Mouse (Mus musculus) MEL (cell line): ENCODE measurements around the gene Trim3. TPM values are rescaled to one million over a fixed set of nuclear protein-coding genes. Genes with fewer than 3 reads are reported as not detected.

ENCODE experiments used
- DNase-seq: peaks from one replicate; pipeline ENCODE4 v3.0.0; 2011; ENCODE audit warnings: low read depth, low spot score
- H3K27ac ChIP-seq: 2 replicates; pipeline ENCODE4 v1.5.1; 2012; ENCODE audit warnings: low read depth, mild to moderate bottlenecking, control low read depth, low read length, moderate library complexity; ENCODE audit not compliant: control insufficient read depth
- H3K27me3 ChIP-seq, 2 experiments: fragments of 150-350 bp in 1 of 2; sonication (generic) in 1 of 2; 2 replicates each; pipeline ENCODE4 v1.6.1; 2012; ENCODE audit warnings: low read length in 2 of 2, mild to moderate bottlenecking in 2 of 2, improper control_type of control experiment in 1 of 2, moderate library complexity in 1 of 2; ENCODE audit not compliant: insufficient read depth in 2 of 2, control insufficient read depth in 1 of 2
- H3K36me3 ChIP-seq, 2 experiments: 2 replicates each; pipeline ENCODE4 v1.6.1; 2012 to 2014; ENCODE audit warnings: low read length in 2 of 2, improper control_type of control experiment in 1 of 2, inconsistent platforms in 1 of 2, mild to moderate bottlenecking in 1 of 2; ENCODE audit not compliant: insufficient read depth in 2 of 2, control insufficient read depth in 1 of 2
- H3K4me1 ChIP-seq, 2 experiments: fragments of 150-350 bp in 1 of 2; sonication (generic) in 1 of 2; 2 replicates each; pipeline ENCODE4 v1.6.1; 2012; ENCODE audit warnings: low read length in 2 of 2, improper control_type of control experiment in 1 of 2, mild to moderate bottlenecking in 1 of 2; ENCODE audit not compliant: insufficient read depth in 2 of 2, control insufficient read depth in 1 of 2
- H3K4me3 ChIP-seq, 2 experiments: fragments of 150-350 bp in 1 of 2; sonication (generic) in 1 of 2; 2 replicates each; pipeline ENCODE4 v1.5.1; 2012; ENCODE audit warnings: low read depth in 2 of 2, low read length in 2 of 2, mild to moderate bottlenecking in 2 of 2, moderate library complexity in 2 of 2, control low read depth in 1 of 2, improper control_type of control experiment in 1 of 2; ENCODE audit not compliant: control insufficient read depth in 1 of 2, insufficient read depth in 1 of 2
- H3K79me2 ChIP-seq: 2 replicates; pipeline ENCODE4 v1.6.1; 2012; ENCODE audit warnings: mild to moderate bottlenecking, low read length, moderate library complexity; ENCODE audit not compliant: control insufficient read depth, poor library complexity, insufficient read depth
- H3K9ac ChIP-seq: 2 replicates; pipeline ENCODE4 v1.6.1; 2012; ENCODE audit warnings: low read depth, mild to moderate bottlenecking, control low read depth, low read length, moderate library complexity; ENCODE audit not compliant: control insufficient read depth, poor library complexity, severe bottlenecking
- H3K9me3 ChIP-seq: fragments of 150-350 bp; sonication (generic); replicated peaks from 2 replicates; pipeline ENCODE4 v1.6.1; 2012; ENCODE audit warnings: mild to moderate bottlenecking, low read length, improper control_type of control experiment, moderate library complexity; ENCODE audit not compliant: insufficient read depth
- BHLHE40 ChIP-seq: IDR thresholded peaks from 2 replicates; pipeline ENCODE4 v1.6.1; 2012; ENCODE audit warnings: low read depth, mild to moderate bottlenecking, inconsistent platforms, low read length, improper control_type of control experiment, borderline replicate concordance
- CHD1 ChIP-seq: IDR thresholded peaks from 2 replicates; pipeline ENCODE4 v1.6.1; 2012; ENCODE audit warnings: low read depth, mild to moderate bottlenecking, inconsistent platforms, low read length, improper control_type of control experiment
- CTCF ChIP-seq, 3 experiments: IDR thresholded peaks in 2 of 3; conservative IDR thresholded peaks in 1 of 3; 2 replicates each; pipeline ENCODE4 v1.5.1; 2011 to 2012; ENCODE audit warnings: low read length in 3 of 3, low read depth in 2 of 3, mild to moderate bottlenecking in 2 of 3, improper control_type of control experiment in 1 of 3, inconsistent platforms in 1 of 3, mixed read lengths in 1 of 3, moderate library complexity in 1 of 3; ENCODE audit not compliant: control insufficient read depth in 1 of 3, insufficient read depth in 1 of 3, poor library complexity in 1 of 3, severe bottlenecking in 1 of 3
- E2F4 ChIP-seq: IDR thresholded peaks from 2 replicates; pipeline ENCODE4 v1.6.1; 2011; ENCODE audit warnings: low read depth, low read length, improper control_type of control experiment, borderline replicate concordance
- EP300 ChIP-seq, 2 experiments: IDR thresholded peaks; 2 replicates each; pipeline ENCODE4 v1.6.1; 2011; ENCODE audit warnings: improper control_type of control experiment in 2 of 2, low read length in 2 of 2, low read depth in 1 of 2, mild to moderate bottlenecking in 1 of 2
- ETS1 ChIP-seq: IDR thresholded peaks from 2 replicates; pipeline ENCODE4 v1.6.1; 2012; ENCODE audit warnings: low read depth, mild to moderate bottlenecking, inconsistent platforms, low read length, improper control_type of control experiment, moderate library complexity
- GATA1 ChIP-seq: IDR thresholded peaks from 2 replicates; pipeline ENCODE4 v1.6.1; 2011; ENCODE audit warnings: low read depth, low read length, improper control_type of control experiment
- HCFC1 ChIP-seq: IDR thresholded peaks from 2 replicates; pipeline ENCODE4 v1.6.1; 2012; ENCODE audit warnings: low read depth, mild to moderate bottlenecking, inconsistent platforms, low read length, improper control_type of control experiment, moderate library complexity
- MAFK ChIP-seq: IDR thresholded peaks from 2 replicates; pipeline ENCODE4 v1.6.1; 2011; ENCODE audit warnings: low read depth, mild to moderate bottlenecking, low read length, improper control_type of control experiment, borderline replicate concordance
- MEF2A ChIP-seq: IDR thresholded peaks from 2 replicates; pipeline ENCODE4 v1.6.1; 2014; ENCODE audit warnings: low read depth, mild to moderate bottlenecking, inconsistent platforms, low read length, improper control_type of control experiment; ENCODE audit not compliant: poor library complexity, insufficient replicate concordance, severe bottlenecking; ENCODE audit errors: extremely low read depth
- MXI1 ChIP-seq: IDR thresholded peaks from 2 replicates; pipeline ENCODE4 v1.6.1; 2011; ENCODE audit warnings: mild to moderate bottlenecking, low read depth, low read length, improper control_type of control experiment
- MYC ChIP-seq: IDR thresholded peaks from 2 replicates; pipeline ENCODE4 v1.6.1; 2011; ENCODE audit warnings: low read depth, mild to moderate bottlenecking, low read length, improper control_type of control experiment, moderate library complexity
- NELFE ChIP-seq: IDR thresholded peaks from 2 replicates; pipeline ENCODE4 v1.6.1; 2011; ENCODE audit warnings: low read depth, low read length, improper control_type of control experiment
- NRF1 ChIP-seq: IDR thresholded peaks from 2 replicates; pipeline ENCODE4 v1.6.1; 2014; ENCODE audit warnings: low read depth, mild to moderate bottlenecking, inconsistent platforms, low read length, improper control_type of control experiment, moderate library complexity; ENCODE audit not compliant: poor library complexity, insufficient read depth, severe bottlenecking
- POLR2AphosphoS2 ChIP-seq: IDR thresholded peaks from 2 replicates; pipeline ENCODE4 v1.6.1; 2011; ENCODE audit warnings: low read length, improper control_type of control experiment
- SIN3A ChIP-seq: IDR thresholded peaks from 2 replicates; pipeline ENCODE4 v1.6.1; 2012; ENCODE audit warnings: low read length, improper control_type of control experiment, inconsistent platforms
- SMC3 ChIP-seq: IDR thresholded peaks from 2 replicates; pipeline ENCODE4 v1.6.1; 2011; ENCODE audit warnings: low read depth, low read length, improper control_type of control experiment
- TAL1 ChIP-seq: IDR thresholded peaks from 2 replicates; pipeline ENCODE4 v1.6.1; 2012; ENCODE audit warnings: mild to moderate bottlenecking, inconsistent platforms, low read length, moderate library complexity, mixed read lengths
- TBP ChIP-seq: IDR thresholded peaks from 2 replicates; pipeline ENCODE4 v1.8.0; 2011; ENCODE audit warnings: low read depth, low read length, improper control_type of control experiment
- USF1 ChIP-seq: IDR thresholded peaks from 2 replicates; pipeline ENCODE4 v1.6.1; 2014; ENCODE audit warnings: low read depth, mild to moderate bottlenecking, inconsistent platforms, low read length, improper control_type of control experiment, moderate library complexity
- USF2 ChIP-seq, 2 experiments: IDR thresholded peaks; 2 replicates each; pipeline ENCODE4 v1.6.1; 2011 to 2012; ENCODE audit warnings: improper control_type of control experiment in 2 of 2, low read length in 2 of 2, borderline replicate concordance in 1 of 2, inconsistent platforms in 1 of 2, low read depth in 1 of 2, mild to moderate bottlenecking in 1 of 2; ENCODE audit not compliant: insufficient read depth in 1 of 2
- ZMIZ1 ChIP-seq: IDR thresholded peaks from 2 replicates; pipeline ENCODE4 v1.6.1; 2012; ENCODE audit warnings: low read depth, mild to moderate bottlenecking, inconsistent platforms, low read length, improper control_type of control experiment, moderate library complexity
- ZNF384 ChIP-seq: IDR thresholded peaks from 2 replicates; pipeline ENCODE4 v1.6.1; 2012; ENCODE audit warnings: low read depth, mild to moderate bottlenecking, inconsistent platforms, low read length, improper control_type of control experiment
- polyA plus RNA-seq, 2 experiments: library from polyadenylated mRNA; stranded (reverse) in 1 of 2; unstranded in 1 of 2; fragments of >175 nt in 1 of 2; fragments of >200 nt in 1 of 2; gene quantifications; 2 replicates each; pipeline versions ENCODE4 v1.2.1 to v1.2.4; 2012; ENCODE audit warnings: low replicate concordance in 2 of 2, low read depth in 1 of 2; ENCODE audit not compliant: insufficient read length in 2 of 2, insufficient read depth in 1 of 2, missing spikeins in 1 of 2
- total RNA-seq: library from RNA; depleted of rRNA; stranded (reverse); fragments of 300-350 nt; gene quantifications from 2 replicates; pipeline ENCODE4 v1.2.3, GENCODE M21; 2012

Gene Trim3
- total and polyA plus RNA-seq, 3 experiments: 7.0 to 15.4 TPM; not detected in 1

DNA sequence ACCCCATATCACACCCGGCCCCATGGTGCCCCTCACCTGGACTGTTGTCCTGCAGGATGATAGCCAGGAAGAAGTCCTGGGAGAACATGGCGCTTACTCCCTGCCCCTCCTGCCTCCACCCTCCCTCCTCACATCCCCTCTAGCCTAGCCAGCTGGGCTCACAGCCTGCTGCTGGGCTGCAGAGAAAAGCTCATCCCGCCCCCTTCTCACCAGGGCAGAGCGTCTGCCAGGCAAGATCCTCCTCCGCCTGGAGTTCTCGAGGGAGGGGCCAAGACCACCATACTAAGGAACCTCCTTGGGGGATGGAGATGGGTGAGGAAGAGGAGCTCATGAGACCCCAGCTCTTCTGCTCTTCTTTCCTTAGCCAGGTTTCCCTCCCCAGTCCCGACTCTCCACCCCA, 64.8 kb downstream of the Trim3 start:
- Histone ChIP-seq H3K27me3 (peaks cover 0 to 2% of the 10 kb centered on the region in 2 experiments; a peak in 1 of 4 replicates), H3K79me2 (no peaks in the 10 kb centered on the region), H3K27ac (no peak overlapping the region), H3K36me3 (no peaks in the 10 kb centered on the region), H3K9ac (no peak overlapping the region), H3K4me1 (no peaks in the 10 kb centered on the region), H3K9me3 (no peaks in the 10 kb centered on the region), H3K4me3 (no peak overlapping the region)
- DNase-seq: no peak
- TF ChIP-seq EP300 (IDR thresholded peaks at IDR 0.05; ENCODE audit: low read depth in 1 of 2, low read length in 2 of 2) (no peak), MXI1 (no peak), ZNF384 (no peak), BHLHE40 (no peak), USF2 (IDR thresholded peaks at IDR 0.05; ENCODE audit: borderline replicate concordance in 1 of 2, insufficient read depth in 1 of 2, low read depth in 1 of 2, low read length in 2 of 2) (no peak), TAL1 (no peak), HCFC1 (no peak), NELFE (no peak), SIN3A (no peak), ETS1 (no peak), CTCF (IDR thresholded peaks at IDR 0.05 in 2 of 3, conservative IDR thresholded peaks at IDR 0.05 in 1 of 3; ENCODE audit: control insufficient read depth in 1 of 3, insufficient read depth in 1 of 3, low read depth in 2 of 3, low read length in 3 of 3, poor library complexity in 1 of 3, severe bottlenecking in 1 of 3) (no peak)

DNA sequence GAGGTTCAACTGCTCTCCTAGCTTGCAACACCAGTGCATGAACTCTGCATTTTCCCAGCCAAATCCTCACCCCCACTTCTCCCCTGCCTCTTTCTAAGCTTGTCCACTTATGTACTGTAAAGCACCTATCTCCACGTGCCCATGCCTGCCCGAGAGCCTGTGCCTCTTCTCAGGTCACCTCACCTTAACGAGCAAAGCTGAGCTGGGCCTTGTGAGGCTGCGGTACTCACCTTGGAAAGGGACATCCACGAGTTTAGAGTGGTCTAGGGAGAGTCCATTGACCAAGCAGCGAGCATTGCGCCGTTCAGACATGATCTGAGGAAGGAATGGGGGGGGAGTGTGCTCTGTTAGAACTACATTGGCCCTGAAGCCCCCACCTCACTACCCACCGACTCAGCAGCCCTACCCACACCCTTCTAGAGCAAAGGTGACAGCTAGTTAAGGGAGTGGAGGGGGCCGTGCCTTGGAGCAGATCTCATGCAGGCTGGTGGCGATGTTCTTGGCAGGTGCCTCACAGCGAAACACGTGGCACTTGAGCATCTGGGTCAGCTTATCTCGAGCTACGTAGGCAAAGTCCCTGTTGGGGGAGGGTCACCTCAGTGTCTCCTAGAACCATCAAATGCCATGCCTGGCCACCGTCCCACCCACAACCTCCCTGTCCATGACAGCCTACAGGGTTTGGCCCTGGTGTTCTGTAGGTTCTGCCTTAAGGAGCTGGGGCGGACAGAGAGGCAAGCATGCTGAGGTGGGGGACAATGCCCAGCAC, 68.1 kb downstream of the Trim3 start:
- Histone ChIP-seq H3K27me3 (peaks cover 0 to 2% of the 10 kb centered on the region in 2 experiments; a peak in 1 of 4 replicates), H3K4me1 (no peaks in the 10 kb centered on the region), H3K4me3 (no peak overlapping the region), H3K79me2 (no peaks in the 10 kb centered on the region), H3K27ac (no peak overlapping the region), H3K9ac (no peak overlapping the region), H3K36me3 (no peaks in the 10 kb centered on the region), H3K9me3 (no peaks in the 10 kb centered on the region)
- TF ChIP-seq TAL1 (no peak), SIN3A (no peak), ZMIZ1 (no peak), SMC3 (no peak), HCFC1 (no peak), ZNF384 (no peak), POLR2AphosphoS2 (no peak), E2F4 (no peak), USF1 (no peak), MEF2A (no peak), TBP (no peak), MYC (no peak), GATA1 (no peak), NRF1 (no peak), EP300 (IDR thresholded peaks at IDR 0.05; ENCODE audit: low read depth in 1 of 2, low read length in 2 of 2) (no peak), CHD1 (no peak), MAFK (no peak), NELFE (no peak)
- DNase-seq: no peak
